Mouse (Mus musculus) liver, postnatal 0 days (tissue): ENCODE results near the gene Serpinb9. TPM values are rescaled to one million over a fixed set of nuclear protein-coding genes. Genes with fewer than 3 reads are reported as not detected.

ENCODE experiments used
- ATAC-seq: fragments of 200-750 bp; cut with Nextera tagmentation; 2 replicates; pipeline ENCODE4 v1.8.0; 2017; ENCODE audit warnings: mild to moderate bottlenecking, moderate library complexity
- DNase-seq: peaks from one replicate; pipeline ENCODE4 v3.0.0-alpha.2; 2016
- H3K27ac ChIP-seq: fragments of 300-500 bp; sonication (generic); 2 replicates; pipeline ENCODE4 v1.5.1; 2014; ENCODE audit warnings: antibody characterized with exemption, moderate library complexity, mild to moderate bottlenecking, low read depth
- H3K27me3 ChIP-seq: fragments of 300-500 bp; sonication (generic); 2 replicates; pipeline ENCODE4 v1.6.1; 2014; ENCODE audit warnings: low read length, control low read depth, mixed read lengths; ENCODE audit not compliant: insufficient read depth
- H3K36me3 ChIP-seq: fragments of 300-500 bp; sonication (generic); replicated peaks from 2 replicates; pipeline ENCODE4 v1.6.1; 2014; ENCODE audit warnings: mild to moderate bottlenecking, control low read depth, low read length, moderate library complexity, mixed read lengths; ENCODE audit not compliant: insufficient read depth
- H3K4me1 ChIP-seq: fragments of 300-500 bp; sonication (generic); 2 replicates; pipeline ENCODE4 v1.6.1; 2014; ENCODE audit warnings: antibody characterized with exemption, mild to moderate bottlenecking, control low read depth; ENCODE audit not compliant: insufficient read depth
- H3K4me2 ChIP-seq: fragments of 300-500 bp; sonication (generic); 2 replicates; pipeline ENCODE4 v1.6.1; 2014; ENCODE audit warnings: low read depth, mild to moderate bottlenecking, low read length, moderate library complexity, mixed read lengths
- H3K4me3 ChIP-seq: fragments of 300-500 bp; sonication (generic); 2 replicates; pipeline ENCODE4 v1.5.1; 2014; ENCODE audit warnings: low read depth, low read length
- H3K9ac ChIP-seq: fragments of 300-500 bp; sonication (generic); replicated peaks from 2 replicates; pipeline ENCODE4 v1.6.1; 2014; ENCODE audit warnings: mild to moderate bottlenecking, moderate library complexity
- H3K9me3 ChIP-seq: fragments of 300-500 bp; sonication (generic); 2 replicates; pipeline ENCODE4 v1.6.1; 2016; ENCODE audit warnings: mild to moderate bottlenecking, control low read depth, low read length, mixed read lengths
- CTCF ChIP-seq: sonication (generic); IDR thresholded peaks from 2 replicates; pipeline ENCODE4 v1.5.1; 2016; ENCODE audit warnings: antibody characterized with exemption, low read depth
- EP300 ChIP-seq: IDR thresholded peaks from 2 replicates; pipeline ENCODE4 v1.6.1; 2016; ENCODE audit warnings: antibody characterized with exemption, low read depth, mild to moderate bottlenecking
- WGBS: fragments of 180-500 bp; shearing (Covaris S2); extraction: QIAGEN DNeasy Blood & Tissue Kit; methylation state at CpG from one replicate; pipeline ENCODE4 v1.1.7; 2014; ENCODE audit not compliant: insufficient replicate concordance; 5-methylcytosine and 5-hydroxymethylcytosine counted together
- polyA plus RNA-seq: library from polyadenylated mRNA; unstranded; fragments of >200 nt; fragmentation: Nextera tagmentation; extraction: Ambion mirVana; gene quantifications from 2 replicates; pipeline ENCODE4 v1.2.1, GENCODE M21; 2015

Gene Serpinb9
- polyA plus RNA-seq, 1 experiment from 2014 or later = 2.2 TPM

- TF ChIP-seq CTCF = no peak
- TF ChIP-seq EP300 = no peak
- Histone ChIP-seq H3K9ac (no peak overlapping the region), H3K4me3 (no peak overlapping the region), H3K36me3 (no peaks in the 10 kb centered on the region), H3K4me2 (no peak overlapping the region), H3K27me3 (no peaks in the 10 kb centered on the region), H3K4me1 (no peaks in the 10 kb centered on the region), H3K9me3 (no peaks in the 10 kb centered on the region), H3K27ac (no peak overlapping the region)
- 41% methylated on average over 3 of the region's 3 CpGs for WGBS
- ATAC-seq (no peak), DNase-seq (no peak)
Observed at GRCm38 (mm10) chr13:33051697-33052096, 48.6 kb downstream of the Serpinb9 start.

DNA sequence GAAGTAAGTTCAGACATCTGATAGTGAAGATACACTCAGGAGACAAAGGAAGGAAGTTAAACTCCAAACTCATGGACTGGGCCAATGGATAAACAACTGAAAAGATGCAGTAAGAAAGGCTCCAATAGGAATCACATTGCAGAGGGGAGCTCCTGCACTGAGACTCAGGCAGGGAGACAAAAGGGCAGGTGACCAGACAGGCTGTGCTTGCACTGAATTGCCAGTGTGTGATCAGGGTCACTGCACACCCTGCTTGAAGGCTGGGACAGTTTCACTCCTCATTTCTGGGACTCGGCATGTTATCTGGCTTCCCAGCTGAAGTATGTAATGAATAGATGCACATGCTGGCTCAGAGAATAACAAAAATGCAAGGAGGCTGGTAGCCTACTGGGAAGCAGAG is 60.0 kb downstream of the Serpinb9 start:
- 70% methylated on average over 1 of the region's 1 CpGs for WGBS
- Histone ChIP-seq H3K9me3 (no peaks in the 10 kb centered on the region), H3K4me2 (no peak overlapping the region), H3K4me3 (no peak overlapping the region), H3K27me3 (no peaks in the 10 kb centered on the region), H3K9ac (no peak overlapping the region), H3K36me3 (no peaks in the 10 kb centered on the region), H3K27ac (no peak overlapping the region), H3K4me1 (no peaks in the 10 kb centered on the region)
- DNase-seq (no peak), ATAC-seq (no peak)
- TF ChIP-seq CTCF (no peak), EP300 (no peak)

Other genes starting within 250 kb of the Serpinb9 start
- 0.06 TPM in 1 of 2 replicates, not detected in the other for gene Mylk4, start 219.3 kb upstream of the Serpinb9 start, polyA plus RNA-seq
- 7.9 and 12.2 TPM in 2 replicates for gene Wrnip1, start 201.2 kb upstream of the Serpinb9 start, polyA plus RNA-seq
- not detected in 2 replicates for gene D930007J09Rik, start 200.4 kb upstream of the Serpinb9 start, polyA plus RNA-seq
- 50.4 and 50.7 TPM in 2 replicates for gene Serpinb1a, start 152.1 kb upstream of the Serpinb9 start, polyA plus RNA-seq
- not detected in 2 replicates for gene Serpinb1c, start 105.0 kb upstream of the Serpinb9 start, polyA plus RNA-seq
- gene Serpinb6b, start 38.0 kb upstream of the Serpinb9 start, polyA plus RNA-seq = 2.9 TPM in 2 replicates
- gene Serpinb9b, start 24.2 kb downstream of the Serpinb9 start, polyA plus RNA-seq = 0.15 TPM in 1 of 2 replicates, not detected in the other
- not detected in 2 replicates for gene Serpinb1b, start 75.3 kb downstream of the Serpinb9 start, polyA plus RNA-seq
- not detected in 2 replicates for gene Serpinb9c, start 156.5 kb downstream of the Serpinb9 start, polyA plus RNA-seq
- not detected in 2 replicates for gene Serpinb9d, start 189.7 kb downstream of the Serpinb9 start, polyA plus RNA-seq
- not detected in 2 replicates for gene Serpinb9e, start 246.4 kb downstream of the Serpinb9 start, polyA plus RNA-seq